Mouse (Mus musculus) spleen, postnatal 4 days (tissue): ENCODE measurements around the gene Tbx2.

ENCODE experiments used
- DNase-seq, 2 experiments: peaks; one replicate each; pipeline ENCODE4 v3.0.0; 2022; ENCODE audit warnings: low spot score in 2 of 2

The Tbx2 gene

DNA sequence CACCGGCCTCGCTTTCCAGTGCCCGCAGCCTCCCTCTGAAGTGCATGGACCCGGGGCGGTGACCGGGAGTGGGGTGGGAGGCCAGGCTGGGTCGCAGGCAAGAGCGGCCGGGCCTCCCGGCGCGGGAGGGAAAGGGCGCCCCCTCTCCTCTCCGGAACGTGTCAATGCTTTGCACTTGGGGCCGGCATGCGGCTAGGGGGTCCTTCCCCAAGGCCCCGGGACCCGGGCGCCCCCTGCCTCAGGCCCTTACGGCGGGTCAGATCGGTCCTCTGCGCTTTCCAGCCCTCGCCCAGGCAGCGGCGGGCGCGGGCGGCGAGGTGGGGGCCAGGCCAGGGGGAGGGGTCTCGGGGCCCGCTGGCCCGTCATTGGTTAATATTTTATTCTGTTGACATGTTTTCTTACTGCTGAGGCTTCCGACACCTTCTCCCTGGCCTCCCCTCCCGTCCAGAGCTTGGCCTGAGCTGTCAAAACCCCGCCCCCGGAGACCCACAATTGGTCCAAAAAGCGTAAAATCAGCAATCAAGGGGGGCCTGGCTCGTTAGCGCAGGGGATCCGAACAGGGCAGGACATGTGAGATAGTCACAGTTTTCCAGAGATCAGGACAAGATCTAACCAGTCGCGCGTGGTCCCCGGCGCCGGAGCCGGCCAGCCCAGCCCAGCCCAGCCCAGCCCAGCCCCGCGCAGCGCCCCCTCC lies at the start of gene Tbx2:
TSS of gene Tbx2 (plus strand) at position 321 of the 694 bp plus-strand sequence.
- no peak for DNase-seq

DNA sequence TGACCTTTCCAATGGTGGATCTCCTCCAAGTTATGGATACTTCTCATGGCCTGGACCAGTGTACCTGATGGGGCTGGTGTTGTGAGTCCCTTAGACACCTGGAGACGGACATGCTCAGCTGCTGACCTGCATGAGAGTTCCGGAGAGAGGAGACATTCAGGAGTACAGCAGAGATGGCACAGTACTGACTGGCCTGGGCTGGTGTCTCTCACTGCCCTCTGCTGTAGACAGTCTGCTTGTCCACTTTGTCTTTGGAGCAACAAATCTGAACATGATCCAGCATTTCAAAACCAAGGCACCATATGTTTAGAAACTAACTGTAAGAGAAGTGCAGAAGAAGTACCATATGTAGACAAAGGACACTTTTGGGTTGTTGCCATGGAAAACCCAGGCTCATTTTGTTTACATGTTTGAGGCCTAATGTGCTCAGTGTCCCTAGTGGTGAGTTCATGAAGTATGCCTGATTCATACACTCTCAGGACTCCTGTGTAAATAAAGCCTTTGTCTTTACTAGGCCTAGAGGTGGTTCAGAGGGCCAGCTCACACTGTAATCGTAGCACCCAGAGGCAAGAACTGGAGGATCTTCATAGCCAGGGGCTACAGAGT lies 46.1 kb upstream of the Tbx2 start:
- no peak for DNase-seq

DNA sequence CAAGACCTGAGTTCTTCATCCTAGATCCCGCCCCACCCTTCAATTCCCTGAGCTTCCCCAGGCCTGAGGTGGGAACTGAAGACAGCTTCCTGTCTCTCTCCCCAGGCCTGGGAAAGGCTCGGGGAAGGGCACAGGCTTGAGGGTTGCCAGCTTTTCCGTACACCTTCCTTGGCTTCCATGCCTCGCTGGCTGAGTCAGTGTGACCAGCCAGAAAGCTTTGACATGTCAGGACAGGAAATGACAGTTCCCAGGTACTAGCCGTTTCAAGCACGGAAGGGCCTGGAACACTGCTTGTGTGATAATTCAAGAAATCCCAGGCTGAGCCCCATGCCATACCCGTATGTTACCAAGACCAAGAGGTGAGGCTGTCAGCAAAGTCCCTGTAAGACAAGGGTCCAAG lies 42.6 kb upstream of the Tbx2 start:
- no peak for DNase-seq

DNA sequence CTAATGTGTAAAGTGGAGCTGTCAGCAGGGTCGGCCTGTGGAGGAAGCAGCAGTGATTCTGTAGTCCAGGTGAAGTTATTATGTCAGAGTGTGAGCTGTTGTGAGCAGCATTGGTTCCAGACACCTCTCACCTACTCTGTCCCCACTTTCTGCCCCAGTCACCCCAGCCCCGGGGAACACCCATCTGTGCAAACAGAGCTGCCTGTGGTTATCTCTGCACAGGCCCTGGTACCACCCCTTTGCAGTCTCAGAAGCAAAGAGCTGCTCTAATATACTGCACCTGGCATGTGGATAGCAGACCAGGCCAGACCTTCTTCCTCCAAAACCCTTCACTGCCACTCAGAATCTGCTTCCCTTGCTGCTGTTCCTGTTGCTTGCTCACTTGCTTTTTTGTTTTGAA lies 42.1 kb upstream of the Tbx2 start:
- DNase-seq, result peak; percentile 77 to 81

DNA sequence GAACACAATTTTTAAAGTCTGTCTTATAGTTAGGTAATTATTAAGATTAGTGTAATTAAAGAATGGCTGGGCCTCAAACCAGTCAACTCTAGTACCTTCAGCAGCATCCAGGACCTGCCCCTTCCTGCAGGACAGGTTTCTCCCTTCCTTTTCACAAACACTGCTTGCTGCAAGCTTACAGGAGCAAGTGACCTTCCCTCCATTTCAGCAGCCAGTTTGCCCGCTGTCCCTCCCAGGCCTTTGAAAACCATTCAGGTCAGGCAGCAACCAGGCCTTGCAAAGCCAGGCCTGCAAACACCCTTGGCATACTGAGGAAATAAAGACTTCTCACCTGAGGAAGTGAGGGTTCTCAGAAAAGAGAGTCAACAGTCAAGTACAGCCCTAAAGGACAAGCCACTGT lies 41.1 kb upstream of the Tbx2 start:
- DNase-seq, result no peak

DNA sequence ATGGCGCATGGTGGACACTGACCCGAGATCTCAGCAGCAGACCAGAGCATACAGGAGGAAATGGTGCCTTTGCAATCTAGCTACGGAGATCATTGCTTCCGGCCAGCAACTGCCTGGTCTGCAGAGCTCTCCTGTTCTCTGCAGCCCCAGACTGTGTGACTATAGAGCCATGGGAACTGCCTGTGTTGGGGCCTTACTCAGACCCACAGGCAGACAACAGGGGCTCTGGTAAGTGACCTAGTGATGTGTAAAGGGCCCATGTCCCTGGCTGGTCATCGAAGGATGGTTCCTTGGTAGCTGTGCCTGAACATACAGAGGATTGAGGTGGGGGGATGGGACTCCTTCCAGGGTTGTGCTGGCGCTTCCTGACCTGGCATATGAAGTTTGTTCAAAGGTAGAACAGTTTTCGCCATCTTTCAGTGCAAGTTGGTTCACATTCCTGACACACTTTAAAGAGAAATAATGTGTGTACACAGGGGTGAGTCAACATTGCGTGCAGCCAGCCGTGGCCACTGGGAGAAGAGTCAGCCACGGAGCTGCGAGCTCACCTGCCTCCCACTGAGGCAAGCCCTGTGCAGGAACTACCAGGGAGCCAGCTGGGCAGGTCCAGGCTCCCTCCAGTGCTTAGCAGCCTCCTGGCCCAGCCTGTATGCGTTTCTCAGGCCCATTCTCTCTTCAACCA lies 39.7 kb upstream of the Tbx2 start:
- no peak for DNase-seq

DNA sequence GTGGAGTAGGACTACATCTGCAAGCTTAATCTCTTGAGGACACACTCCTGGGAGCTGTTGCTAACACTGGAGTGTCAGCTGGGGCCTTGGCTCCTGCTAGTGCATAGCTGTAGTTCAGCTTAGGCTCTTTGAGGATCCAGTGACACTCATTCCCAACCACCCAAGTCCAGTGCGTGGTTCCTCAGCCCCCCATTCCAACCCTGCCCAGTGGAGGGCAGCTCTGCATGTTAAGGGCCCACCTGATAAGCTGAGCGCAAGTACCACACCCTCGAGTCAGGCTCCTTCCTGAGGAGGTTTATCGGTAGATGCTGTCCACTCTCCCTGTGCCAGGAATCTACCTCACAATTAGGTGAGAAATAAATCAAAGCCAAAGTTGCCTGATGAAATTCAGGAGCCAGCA lies 32.9 kb upstream of the Tbx2 start:
- DNase-seq, result no peak

DNA sequence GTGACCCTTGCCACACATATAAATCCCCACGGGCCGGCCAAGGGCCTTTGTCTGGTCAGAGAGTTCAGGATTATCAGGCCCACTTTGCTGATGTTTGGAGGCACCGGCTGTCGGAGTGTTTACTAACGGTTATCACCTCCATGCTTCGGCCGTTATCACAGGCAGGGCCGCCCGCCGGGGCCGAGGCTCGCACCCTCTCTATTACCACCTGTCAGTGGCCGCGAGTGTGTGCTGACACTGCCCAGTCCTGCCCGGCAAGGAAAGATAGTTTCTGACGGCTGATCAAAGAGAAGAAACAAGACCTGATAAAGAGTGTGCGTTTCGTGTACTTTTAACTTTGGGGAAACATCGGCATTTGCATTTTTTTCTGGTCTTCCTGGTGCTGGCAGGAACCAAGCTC lies 32.5 kb upstream of the Tbx2 start:
- peak; percentile 34 to 70 for DNase-seq

DNA sequence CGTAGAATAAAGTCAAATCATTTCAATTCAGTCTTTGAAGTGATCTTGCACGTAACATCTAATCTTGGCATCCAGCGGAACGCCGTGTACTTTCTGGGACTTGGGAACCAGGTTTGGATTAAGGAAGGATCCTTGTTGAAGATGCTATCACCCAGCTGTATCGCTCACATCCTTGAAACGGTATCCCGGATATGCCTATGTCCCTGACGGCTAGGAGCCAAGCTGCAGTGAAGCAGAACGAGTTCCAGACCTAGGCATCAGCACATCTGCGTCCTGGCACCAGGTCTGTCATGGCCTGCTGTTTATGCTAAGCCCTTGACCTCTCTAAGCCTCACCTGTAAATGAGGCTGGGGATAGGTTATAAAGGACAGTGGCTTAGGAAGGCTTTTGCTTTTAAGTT lies 32.0 kb upstream of the Tbx2 start:
- no peak for DNase-seq

DNA sequence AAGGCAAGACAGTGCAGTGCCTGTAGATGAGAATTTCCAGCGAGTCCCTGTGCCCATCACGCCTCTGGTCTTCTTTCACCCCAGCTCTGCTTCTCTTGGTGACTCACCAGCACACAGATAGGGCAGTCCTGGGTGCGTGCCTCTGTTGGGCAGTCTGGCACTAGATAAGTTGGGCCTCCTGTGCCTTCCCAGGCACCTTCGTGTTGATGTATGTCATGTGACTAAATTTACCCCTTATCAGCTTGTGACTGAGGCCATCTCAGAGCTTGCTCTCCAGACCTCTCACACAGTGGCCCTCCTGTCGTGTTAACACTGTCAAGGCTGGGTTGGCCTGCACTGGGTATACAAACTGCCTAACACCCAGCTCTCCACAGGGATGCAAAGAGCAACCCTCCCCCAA lies 28.3 kb upstream of the Tbx2 start:
- DNase-seq, result peak; percentile 73 to 74

DNA sequence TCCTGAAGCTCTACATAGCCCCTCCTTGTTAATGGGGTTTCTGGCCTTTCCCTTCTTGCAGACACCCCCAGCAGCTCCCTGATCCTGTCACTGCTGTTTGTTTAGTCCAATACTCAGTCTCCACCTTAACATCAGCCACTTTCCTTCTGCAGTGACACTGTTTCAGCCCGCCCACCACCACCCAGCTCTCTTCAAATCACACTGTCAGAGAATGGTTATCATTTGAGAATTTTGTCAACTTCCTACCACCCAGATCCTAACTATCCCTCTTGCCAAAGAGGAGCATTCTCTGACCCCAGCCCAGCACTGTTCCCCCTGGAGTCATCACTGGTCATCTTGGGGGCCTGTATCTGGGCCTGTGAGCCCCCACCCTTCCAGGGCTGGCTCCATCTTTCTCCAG lies 26.6 kb upstream of the Tbx2 start:
- DNase-seq, result no peak

DNA sequence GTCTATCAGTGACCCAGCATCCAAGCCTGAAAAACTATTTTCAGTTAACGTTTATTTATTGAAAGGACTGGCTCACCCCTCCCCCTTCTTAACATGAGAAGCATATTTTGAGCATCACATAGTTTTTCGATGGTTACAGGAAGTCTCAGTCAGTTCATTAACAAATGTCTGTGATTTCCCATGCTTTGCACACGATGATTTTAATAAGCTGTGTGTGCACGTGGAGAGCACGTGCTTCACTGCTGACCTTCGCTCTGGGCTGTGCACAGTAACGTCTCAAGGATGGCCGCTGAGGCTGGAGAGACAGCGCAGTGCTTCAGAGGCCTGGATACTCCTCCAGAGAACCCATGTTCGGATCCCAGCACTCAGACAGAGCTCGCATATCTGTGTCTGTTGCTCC lies 25.0 kb upstream of the Tbx2 start:
- DNase-seq, result no peak

DNA sequence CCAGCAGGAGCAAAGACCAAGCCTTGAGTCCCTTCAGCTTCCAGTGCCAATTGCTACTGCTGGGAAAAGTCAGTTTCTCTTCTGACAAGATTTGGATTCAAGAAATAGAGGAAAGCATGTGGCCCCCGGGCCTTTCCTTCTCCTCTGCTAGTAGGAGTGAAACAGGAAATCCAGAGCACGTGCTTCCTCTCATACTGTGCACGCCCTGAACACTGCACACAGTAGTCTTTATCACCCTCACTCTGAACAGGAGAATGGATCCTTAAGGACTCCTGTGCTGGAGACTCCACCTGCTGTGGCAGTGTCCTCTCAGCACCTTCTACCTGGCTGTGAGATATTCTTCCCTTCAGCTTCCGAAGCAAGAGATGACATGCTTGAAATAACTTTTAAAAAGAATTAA lies 21.1 kb upstream of the Tbx2 start:
- DNase-seq, result no peak

DNA sequence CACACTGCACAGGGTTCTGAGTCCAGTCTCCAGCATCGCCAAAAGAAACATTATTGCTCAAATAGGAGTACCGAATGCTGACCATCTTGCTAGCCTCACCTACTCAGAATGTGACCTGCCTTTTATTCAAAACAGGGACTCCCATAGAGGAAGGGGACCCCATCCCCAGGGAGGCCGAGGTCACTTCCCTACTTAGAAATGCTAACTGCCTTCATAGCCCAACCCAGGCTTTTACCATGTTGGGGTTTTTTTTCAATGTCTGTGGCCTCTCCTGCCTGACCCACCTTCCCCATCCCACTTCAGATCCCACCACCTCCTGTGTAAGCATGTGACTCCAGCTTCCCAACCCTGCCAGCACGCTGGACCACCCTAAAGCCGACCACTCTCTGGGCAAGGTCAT lies 20.7 kb upstream of the Tbx2 start:
- no peak for DNase-seq

DNA sequence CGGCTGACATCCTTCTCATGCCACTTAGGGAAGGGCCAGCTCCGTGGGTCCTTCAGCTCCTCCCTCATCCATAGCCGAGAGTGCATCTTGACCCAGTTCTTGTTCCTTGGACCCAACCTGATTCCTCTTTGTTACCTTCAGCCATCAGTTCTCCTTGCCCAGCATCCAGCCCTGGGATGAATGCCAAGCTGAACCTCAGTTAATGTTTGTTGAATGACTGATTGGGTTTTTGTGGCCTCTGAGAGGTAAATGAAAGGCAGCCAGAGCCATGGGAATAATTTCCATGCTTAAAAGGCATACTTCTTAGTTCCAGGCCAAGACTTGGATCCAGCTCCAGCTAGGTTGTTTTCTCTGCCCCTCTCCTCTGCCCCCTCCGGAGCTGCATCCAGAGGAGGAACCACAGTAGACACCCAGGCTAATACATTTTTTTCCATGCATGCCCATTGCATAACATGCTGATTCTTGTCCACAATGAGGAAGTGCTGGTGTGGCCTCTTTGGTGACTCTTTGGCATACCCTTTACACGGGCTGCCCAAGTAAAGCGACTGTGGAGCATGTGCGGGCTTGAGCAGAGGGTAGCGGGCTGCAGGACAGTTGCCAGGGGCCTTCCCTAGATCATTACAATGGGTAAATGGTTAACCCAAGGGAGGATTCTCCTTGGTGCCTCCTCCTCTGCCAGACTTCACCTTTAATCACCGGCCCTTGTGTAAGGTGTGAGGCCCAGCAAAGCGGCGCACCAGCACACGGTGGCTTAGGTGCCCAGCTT lies 20.0 kb upstream of the Tbx2 start:
- DNase-seq, result no peak

DNA sequence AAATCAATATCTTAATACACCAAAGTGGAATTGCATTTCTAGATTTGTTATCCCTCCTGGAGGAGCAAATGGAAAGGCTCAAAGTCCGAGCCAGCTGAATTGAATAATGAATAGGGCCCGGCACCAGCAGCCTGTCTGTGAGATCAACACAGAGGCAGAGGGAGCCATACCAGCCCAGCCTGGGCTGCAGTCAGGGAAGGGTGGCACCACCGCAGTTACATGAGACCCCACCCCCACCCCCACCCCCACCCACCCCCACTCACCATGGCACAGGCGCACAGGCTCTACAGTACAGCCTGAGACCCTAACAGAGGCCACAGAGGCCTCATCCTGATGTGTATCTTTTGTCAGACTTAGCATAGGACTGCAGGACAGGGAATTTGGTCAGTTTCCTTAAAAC lies 17.7 kb upstream of the Tbx2 start:
- no peak for DNase-seq

DNA sequence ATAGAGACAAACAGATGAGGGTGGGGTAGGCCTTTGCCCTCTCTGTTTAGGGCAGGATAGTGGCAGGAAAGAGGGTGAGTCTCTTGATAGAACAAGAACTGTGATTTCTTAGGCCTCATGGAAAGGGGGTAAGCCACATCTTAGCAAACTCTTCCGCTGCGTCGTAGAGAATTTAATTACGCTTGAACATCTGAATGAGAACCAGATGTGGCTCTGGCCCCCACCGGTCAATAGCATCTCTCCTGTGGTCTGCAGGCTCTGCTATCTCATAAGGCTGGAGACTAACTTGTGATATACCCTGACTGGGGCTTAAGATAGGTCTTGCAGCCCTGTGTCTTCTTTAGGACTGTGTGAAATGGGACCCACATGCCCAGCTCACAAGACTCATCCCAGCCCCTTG lies 15.9 kb upstream of the Tbx2 start:
- no peak for DNase-seq

DNA sequence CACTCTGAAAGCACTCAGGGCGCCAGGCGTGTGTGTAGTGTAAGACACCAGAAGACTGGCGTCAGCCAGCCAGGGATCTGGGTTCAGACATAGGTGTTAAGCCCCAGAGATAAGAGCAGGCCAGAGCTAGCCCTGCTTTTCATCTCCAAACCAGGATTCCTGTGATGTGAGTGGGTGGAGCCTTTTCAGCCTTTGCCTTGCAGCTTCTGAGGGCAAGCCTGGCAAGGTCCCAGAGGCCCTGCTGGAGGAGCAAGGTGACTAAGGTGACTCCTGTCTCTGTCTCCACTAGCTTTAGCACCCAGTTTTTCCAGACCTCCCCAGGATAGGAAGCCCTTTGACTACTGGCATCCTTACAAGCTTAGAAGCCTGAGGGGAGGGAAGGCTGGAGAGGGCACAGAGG lies 13.9 kb upstream of the Tbx2 start:
- no peak for DNase-seq

DNA sequence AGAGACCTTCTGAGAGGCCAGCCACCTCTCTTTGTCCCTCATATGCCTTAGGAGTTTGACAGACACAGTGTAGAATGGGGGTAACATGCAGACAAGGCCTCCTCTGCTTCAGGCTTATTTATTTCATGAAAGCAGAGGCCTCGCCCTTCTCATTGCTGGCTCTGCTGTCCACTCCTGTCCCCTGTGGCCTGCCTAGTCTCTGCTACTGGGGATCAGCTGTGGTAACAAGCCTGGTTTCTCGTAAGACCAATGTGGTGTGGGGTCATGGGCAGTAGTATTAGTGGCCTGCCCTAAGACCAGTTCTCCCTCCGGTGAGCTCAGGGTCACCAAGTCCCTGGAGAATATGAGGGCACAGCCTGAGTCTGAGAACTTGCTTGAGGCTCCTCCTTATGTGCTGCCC lies 11.4 kb upstream of the Tbx2 start:
- no peak for DNase-seq

DNA sequence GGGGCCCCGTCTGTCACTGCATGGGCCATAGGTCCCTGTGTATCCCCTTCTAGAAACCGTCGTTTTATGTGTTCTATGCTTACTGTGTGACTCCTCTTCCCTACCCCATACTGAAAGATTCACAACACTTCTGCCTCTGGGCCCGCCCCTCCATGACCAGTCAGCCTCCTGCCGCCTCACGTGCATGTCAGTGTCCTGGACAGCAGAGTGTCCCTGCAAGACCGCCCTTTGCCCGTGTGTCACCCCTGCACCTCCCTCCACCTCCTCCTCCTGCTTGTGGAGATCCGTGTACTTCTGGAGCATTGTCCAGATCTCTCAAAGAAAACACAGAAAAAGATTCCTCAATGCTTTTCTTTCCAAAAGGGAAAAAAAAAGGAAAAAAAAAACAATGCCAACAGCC lies 10.7 kb upstream of the Tbx2 start:
- no peak for DNase-seq

DNA sequence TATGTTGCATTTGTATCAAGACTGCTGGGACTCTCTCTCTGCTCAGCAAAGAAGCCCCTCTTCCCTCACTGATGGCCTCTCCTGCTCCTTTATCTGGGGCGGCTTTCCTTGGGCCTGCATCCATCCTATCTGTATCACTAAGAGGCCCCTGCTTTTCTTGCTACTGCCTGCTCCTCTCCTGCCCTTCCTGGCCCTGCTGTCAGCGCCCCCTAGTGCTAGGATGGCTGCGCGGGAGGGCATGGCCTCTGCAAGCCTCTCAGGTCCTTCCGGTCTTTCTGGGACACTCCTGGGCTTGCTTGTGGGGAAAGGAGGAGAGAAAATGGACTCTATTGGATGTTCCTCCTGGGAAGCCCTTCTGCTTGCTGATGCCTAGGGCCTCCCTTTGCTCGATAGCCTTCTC lies 9.2 kb upstream of the Tbx2 start:
- DNase-seq, result peak; percentile 86 to 96

DNA sequence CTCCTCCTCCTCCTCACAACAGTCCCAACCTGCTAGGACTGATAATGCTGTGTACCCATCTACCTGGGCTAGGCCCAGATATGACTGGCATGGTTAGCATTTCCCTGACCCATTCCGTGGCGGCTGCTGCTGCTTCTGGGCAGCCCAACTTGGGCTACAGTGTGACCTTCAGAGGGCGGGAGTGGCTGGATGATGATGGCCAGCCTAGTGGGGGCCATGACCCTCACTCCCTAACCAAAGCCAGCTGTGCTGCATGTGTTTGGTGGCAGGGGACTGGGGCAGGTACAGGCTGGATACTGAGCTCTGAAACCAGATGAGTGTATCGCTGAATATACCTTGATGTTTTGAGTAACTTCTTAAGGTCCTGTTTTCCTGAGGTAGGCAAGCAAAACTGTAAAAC lies 8.6 kb upstream of the Tbx2 start:
- DNase-seq, result no peak

DNA sequence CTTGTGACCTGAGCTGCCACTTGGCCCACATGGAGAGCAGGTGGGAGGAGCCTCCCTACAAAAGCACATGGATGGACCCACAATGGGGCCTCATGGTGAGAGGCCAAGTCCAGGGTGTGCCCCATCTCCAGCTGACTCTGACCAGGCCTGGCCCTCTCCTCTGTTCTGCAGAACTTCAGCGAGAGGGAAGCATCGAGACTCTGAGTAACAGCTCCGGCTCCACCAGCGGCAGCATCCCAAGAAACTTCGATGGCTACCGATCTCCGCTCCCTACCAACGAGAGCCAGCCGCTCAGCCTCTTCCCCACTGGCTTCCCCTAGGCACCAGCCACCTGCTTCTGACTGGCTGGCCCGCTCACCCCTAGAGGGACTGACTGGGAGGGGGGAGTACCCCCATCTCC lies 7.3 kb upstream of the Tbx2 start:
- DNase-seq, result no peak
